Mouse (Mus musculus) heart, adult 9 months (tissue): Measurements from ENCODE around the gene Sgce.
A peak's percentile ranks its signal among the peaks of the same experiment; 100 is the strongest.
"Not testable (repeated sequence)": the region's sequence is repeated elsewhere in the genome, so short reads cannot be mapped to it uniquely, and the experiment has no call there.

Experiments
- DNase-seq, 2 experiments: peaks; one replicate each; pipeline ENCODE4 v3.0.0; 2022; ENCODE audit warnings: low spot score in 2 of 2

The Sgce gene

GRCm38 (mm10) chr6:4746696-4747439 lies at the start of gene Sgce, which contains the start of gene Peg10:
Gene Sgce (minus strand): TSS chr6:4747207.
Gene Peg10 (plus strand): TSS chr6:4747306.
- DNase-seq = peak; percentile 55 to 59

GRCm38 (mm10) chr6:4796281-4796680 lies 49.3 kb upstream of the Sgce start:
- no peak for DNase-seq

GRCm38 (mm10) chr6:4762252-4762651 lies 15.2 kb upstream of the Sgce start:
- DNase-seq = no peak

GRCm38 (mm10) chr6:4761415-4762142 lies 14.6 kb upstream of the Sgce start:
- not testable (repeated sequence) for DNase-seq

GRCm38 (mm10) chr6:4754886-4755285 lies 7.9 kb upstream of the Sgce start:
- no peak for DNase-seq

GRCm38 (mm10) chr6:4754286-4754685 lies 7.3 kb upstream of the Sgce start:
- no peak for DNase-seq

- DNase-seq = no peak
These were observed 4.3 kb upstream of the Sgce start for GRCm38 (mm10) chr6:4751355-4751754.

GRCm38 (mm10) chr6:4749091-4749490 lies 2.1 kb upstream of the Sgce start:
- peak; percentile 93 for DNase-seq

- DNase-seq = peak in 1 of 2 experiments; percentile 12
These were observed 1.5 kb upstream of the Sgce start for GRCm38 (mm10) chr6:4748506-4748961.

- peak; percentile 2 to 29 for DNase-seq
These were observed 884 bp upstream of the Sgce start for GRCm38 (mm10) chr6:4747677-4748505.

- no peak for DNase-seq
These were observed 841 bp downstream of the Sgce start for GRCm38 (mm10) chr6:4746036-4746695.

- peak; percentile 13 to 48 for DNase-seq
These were observed 6.5 kb downstream of the Sgce start for GRCm38 (mm10) chr6:4740511-4740910.

- no peak for DNase-seq
These were observed 7.3 kb downstream of the Sgce start for GRCm38 (mm10) chr6:4739522-4740355.

GRCm38 (mm10) chr6:4738717-4739116 lies 8.3 kb downstream of the Sgce start:
- DNase-seq = no peak

- DNase-seq = no peak
These were observed 8.9 kb downstream of the Sgce start for GRCm38 (mm10) chr6:4738034-4738629.

GRCm38 (mm10) chr6:4736372-4736771 lies 10.6 kb downstream of the Sgce start:
- no peak for DNase-seq

- no peak for DNase-seq
These were observed 13.8 kb downstream of the Sgce start for GRCm38 (mm10) chr6:4733208-4733607.

GRCm38 (mm10) chr6:4731675-4732074 lies 15.3 kb downstream of the Sgce start:
- no peak for DNase-seq

- DNase-seq = no peak
These were observed 18.7 kb downstream of the Sgce start for GRCm38 (mm10) chr6:4728305-4728704.
